Mouse (Mus musculus) retina, postnatal 7 days (tissue): ENCODE measurements around the gene Ngdn.
A peak's percentile ranks its signal among the peaks of the same experiment; 100 is the strongest.
"Not testable (repeated sequence)": the region's sequence is repeated elsewhere in the genome, so short reads cannot be mapped to it uniquely, and the experiment has no call there.

Experiments
- DNase-seq: peaks from one replicate; pipeline ENCODE4 v3.0.0-alpha.2; 2012; ENCODE audit warnings: low read depth, low spot score

The Ngdn gene

GRCm38 (mm10) chr14:55028333-55028835, 13.1 kb downstream of the Ngdn start:
- DNase-seq = no peak

GRCm38 (mm10) chr14:55029034-55029698, 13.9 kb downstream of the Ngdn start:
- DNase-seq = no peak

- no peak for DNase-seq
These were observed 17.5 kb downstream of the Ngdn start for GRCm38 (mm10) chr14:55032695-55033225.

- not testable (repeated sequence) for DNase-seq
These were observed 28.4 kb downstream of the Ngdn start for GRCm38 (mm10) chr14:55043694-55044093.

GRCm38 (mm10) chr14:55047971-55048531, 32.8 kb downstream of the Ngdn start:
- DNase-seq = no peak

GRCm38 (mm10) chr14:55052496-55052895, 37.2 kb downstream of the Ngdn start:
- peak; percentile 50 for DNase-seq

GRCm38 (mm10) chr14:55053050-55053449, 37.8 kb downstream of the Ngdn start:
- no peak for DNase-seq

GRCm38 (mm10) chr14:55053708-55054190, 38.5 kb downstream of the Ngdn start:
- DNase-seq = peak; percentile 90

- no peak for DNase-seq
These were observed 39.0 kb downstream of the Ngdn start for GRCm38 (mm10) chr14:55054191-55054749.

GRCm38 (mm10) chr14:55055167-55055834, 40.0 kb downstream of the Ngdn start:
- peak; percentile 62 for DNase-seq

GRCm38 (mm10) chr14:55059009-55059408, 43.8 kb downstream of the Ngdn start:
- no peak for DNase-seq

- no peak for DNase-seq
These were observed 44.7 kb downstream of the Ngdn start for GRCm38 (mm10) chr14:55059931-55060330.

- no peak for DNase-seq
These were observed 46.6 kb downstream of the Ngdn start for GRCm38 (mm10) chr14:55061845-55062244.

GRCm38 (mm10) chr14:55062626-55063025, 47.4 kb downstream of the Ngdn start:
- DNase-seq = no peak

- DNase-seq = no peak
These were observed 47.9 kb downstream of the Ngdn start for GRCm38 (mm10) chr14:55063117-55063516.

GRCm38 (mm10) chr14:55063581-55064381, 48.5 kb downstream of the Ngdn start:
- no peak for DNase-seq

- no peak for DNase-seq
These were observed 49.5 kb downstream of the Ngdn start for GRCm38 (mm10) chr14:55064481-55065370.

GRCm38 (mm10) chr14:55065391-55065790, 50.1 kb downstream of the Ngdn start:
- no peak for DNase-seq

- DNase-seq = no peak
These were observed 50.8 kb downstream of the Ngdn start for GRCm38 (mm10) chr14:55066042-55066441.

GRCm38 (mm10) chr14:55071756-55072155, 56.5 kb downstream of the Ngdn start:
- DNase-seq = no peak
